Mouse (Mus musculus) C2C12 (cell line): ENCODE results near the gene Ubxn6. TPM values are rescaled to one million over a fixed set of nuclear protein-coding genes. Genes with fewer than 3 reads are reported as not detected.
"Not testable (repeated sequence)": the region's sequence is repeated elsewhere in the genome, so short reads cannot be mapped to it uniquely, and the experiment has no call there.

ENCODE experiments used
- H3K27me3 ChIP-seq: one replicate; pipeline ENCODE4 v1.6.1; 2011; ENCODE audit not compliant: control insufficient read depth, insufficient read depth, insufficient read length
- H3K36me3 ChIP-seq: one replicate; pipeline ENCODE4 v1.6.1; 2011; ENCODE audit not compliant: control insufficient read depth, insufficient read depth
- H3K4me3 ChIP-seq: one replicate; pipeline ENCODE4 v1.5.1; 2011; ENCODE audit warnings: mild to moderate bottlenecking, control low read depth; ENCODE audit not compliant: poor library complexity, insufficient read depth, severe bottlenecking
- H3K79me2 ChIP-seq: one replicate; pipeline ENCODE4 v1.6.1; 2011; ENCODE audit not compliant: control insufficient read depth, insufficient read depth
- H3K79me3 ChIP-seq: one replicate; pipeline ENCODE4 v1.6.1; 2011; ENCODE audit warnings: low read depth, control low read depth
- H3ac ChIP-seq: one replicate; pipeline ENCODE3; 2011; ENCODE audit warnings: low read depth; ENCODE audit not compliant: control insufficient read depth, insufficient read length
- CEBPB ChIP-seq: IDR thresholded peaks from one replicate; pipeline ENCODE4 v1.6.1; 2011; ENCODE audit warnings: low read depth, mild to moderate bottlenecking, control low read depth, moderate library complexity
- CTCF ChIP-seq: IDR thresholded peaks from one replicate; pipeline ENCODE4 v1.5.1; 2011; ENCODE audit not compliant: control insufficient read depth, insufficient read depth, insufficient read length
- FOSL1 ChIP-seq: IDR thresholded peaks from one replicate; pipeline ENCODE4 v1.8.0; 2011; ENCODE audit warnings: mild to moderate bottlenecking, low read length; ENCODE audit not compliant: poor library complexity, insufficient read depth, severe bottlenecking
- MAX ChIP-seq: IDR thresholded peaks from one replicate; pipeline ENCODE4 v1.6.1; 2011; ENCODE audit warnings: mild to moderate bottlenecking, control low read depth
- MYOD1 ChIP-seq: IDR thresholded peaks from one replicate; pipeline ENCODE4 v1.6.1; 2011; ENCODE audit warnings: low read depth; ENCODE audit not compliant: control insufficient read depth, insufficient read length
- MYOG ChIP-seq: IDR thresholded peaks from one replicate; pipeline ENCODE4 v1.6.1; 2011; ENCODE audit not compliant: control insufficient read depth, insufficient read length; ENCODE audit errors: extremely low read depth
- USF1 ChIP-seq: IDR thresholded peaks from one replicate; pipeline ENCODE4 v1.6.1; 2011; ENCODE audit warnings: low read depth, mild to moderate bottlenecking, control low read depth, moderate library complexity
- polyA plus RNA-seq: library from polyadenylated mRNA; unstranded; fragments of >200 nt; fragmentation: generic; extraction: Trizol; gene quantifications from one replicate; pipeline ENCODE4 v1.2.1, GENCODE M21; 2012; ENCODE audit warnings: missing spikeins

Ubxn6 gene
- polyA plus RNA-seq, 1 experiment = 40.4 TPM

DNA sequence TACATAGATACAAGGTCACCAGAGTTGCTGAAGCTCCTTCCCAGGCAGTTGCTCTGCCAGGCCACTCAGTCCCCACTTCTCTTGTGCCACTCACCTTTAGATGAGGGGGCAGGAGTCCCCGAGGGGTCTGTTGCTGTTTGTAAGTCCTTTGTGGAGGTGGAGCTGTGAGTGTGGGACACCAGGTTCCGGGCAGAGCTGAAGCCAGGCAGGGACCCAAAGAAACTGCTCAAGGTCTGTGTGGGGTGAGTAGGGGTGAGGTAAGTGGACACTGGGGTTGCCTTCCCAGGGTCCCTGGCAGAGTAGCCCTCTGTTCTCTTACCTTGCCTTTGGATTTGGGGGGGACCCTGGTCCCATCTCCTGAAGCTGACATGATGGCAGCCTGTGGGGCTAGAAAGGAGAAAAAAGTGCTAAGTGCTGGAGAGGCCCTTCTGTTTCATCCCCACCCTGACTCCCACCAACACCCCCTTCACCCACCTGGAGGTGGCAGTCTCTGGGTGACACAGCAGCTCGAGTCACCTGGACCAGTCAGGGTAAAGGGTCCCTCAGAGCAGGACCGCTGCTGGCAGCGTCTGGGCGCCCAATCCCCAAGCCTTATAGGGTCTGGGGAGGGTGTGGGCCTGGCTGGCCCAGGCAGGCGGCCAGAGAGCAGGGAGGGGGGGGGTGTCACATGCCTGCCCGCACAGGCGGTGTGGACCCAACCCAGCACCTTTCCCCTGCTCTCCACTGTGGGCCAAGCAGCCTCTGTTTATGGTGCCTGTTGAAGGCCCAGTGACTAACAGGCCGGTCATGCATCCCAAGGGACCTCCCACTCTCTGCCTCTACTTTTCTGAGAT lies 34.6 kb upstream of the Ubxn6 start, which contains the start of gene Plin4:
Gene Plin4, minus strand, starts transcription at position 585 of the 833 bp plus-strand sequence.
- TF ChIP-seq CEBPB (no peak), FOSL1 (peak; percentile 69)
- no peaks in the 10 kb centered on the region for H3K79me2 ChIP-seq
- H3K4me3 ChIP-seq = peak within 1 kb of the TSS; percentile 23
- H3K36me3 ChIP-seq = no peaks in the 10 kb centered on the region
- peak within 1 kb of the TSS; percentile 34 for H3ac ChIP-seq
- no peaks in the 10 kb centered on the region for H3K27me3 ChIP-seq
- no peaks in the 10 kb centered on the region for H3K79me3 ChIP-seq

DNA sequence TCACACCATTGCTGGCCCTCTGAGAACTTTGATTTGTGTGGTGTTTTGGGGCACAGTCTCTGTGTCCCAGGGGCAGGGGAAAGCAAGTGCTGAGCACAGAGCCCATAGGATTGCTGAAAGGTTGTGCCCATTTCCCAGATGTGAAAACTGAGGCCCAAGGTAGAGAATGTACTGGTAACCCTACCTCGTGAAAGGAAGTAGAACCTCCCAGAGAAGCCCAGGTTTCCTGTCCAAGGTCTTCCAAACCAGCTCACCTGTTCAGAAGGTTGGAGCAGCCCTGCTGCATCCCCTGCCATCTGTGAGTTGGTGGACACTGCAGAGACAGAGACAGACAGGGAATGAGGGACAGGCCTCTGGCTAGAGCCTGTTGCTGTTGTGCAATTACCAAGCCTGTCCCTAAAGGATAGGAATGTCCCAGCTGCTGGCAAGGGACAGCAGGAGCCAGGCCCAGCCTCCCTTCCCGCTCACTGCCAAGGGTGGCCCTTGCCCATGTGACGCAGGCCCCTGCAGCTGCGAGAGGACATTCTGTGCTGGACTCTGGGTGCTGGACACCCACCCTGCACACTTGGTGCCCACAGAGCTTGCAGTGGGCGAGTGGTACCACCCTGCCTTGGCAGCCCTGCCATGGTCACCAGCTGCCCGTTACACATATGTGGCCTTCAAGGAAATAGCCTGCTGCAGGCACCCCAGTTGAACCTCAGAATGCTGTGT lies 33.7 kb upstream of the Ubxn6 start:
- H3K36me3 ChIP-seq = no peaks in the 10 kb centered on the region
- no peaks in the 10 kb centered on the region for H3K79me2 ChIP-seq
- peak overlapping the region; percentile 32 for H3ac ChIP-seq
- TF ChIP-seq CEBPB (peak; percentile 56), USF1 (no peak), MYOD1 (no peak), MAX (no peak)
- H3K4me3 ChIP-seq = no peak overlapping the region
- H3K79me3 ChIP-seq = no peaks in the 10 kb centered on the region
- H3K27me3 ChIP-seq = no peaks in the 10 kb centered on the region

GRCm38 (mm10) chr17:56107736-56108135 lies 32.9 kb upstream of the Ubxn6 start:
- no peaks in the 10 kb centered on the region for H3K27me3 ChIP-seq
- TF ChIP-seq FOSL1 = no peak
- H3K79me2 ChIP-seq = no peaks in the 10 kb centered on the region
- H3K79me3 ChIP-seq = no peaks in the 10 kb centered on the region
- H3ac ChIP-seq = no peak overlapping the region
- H3K36me3 ChIP-seq = no peaks in the 10 kb centered on the region
- no peak overlapping the region for H3K4me3 ChIP-seq

DNA sequence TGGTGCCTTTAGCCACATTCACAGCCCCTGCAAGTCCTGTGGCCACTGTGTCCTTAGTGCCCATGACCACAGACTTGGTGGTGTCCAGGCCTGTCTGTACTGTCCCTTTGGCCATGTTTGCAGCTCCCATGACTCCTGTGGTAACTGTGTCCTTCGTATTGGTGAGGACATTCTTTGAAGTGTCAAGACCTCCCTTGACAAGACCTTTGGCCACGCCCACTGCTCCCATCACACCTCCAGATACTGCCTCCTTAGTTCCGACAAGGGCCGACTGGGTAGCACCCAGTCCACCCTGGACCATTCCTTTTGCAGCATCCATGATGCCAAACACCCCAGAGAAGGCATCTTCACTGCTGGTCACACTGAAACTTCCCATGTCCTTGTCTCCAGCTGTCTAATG lies 32.2 kb upstream of the Ubxn6 start:
- no peak overlapping the region for H3ac ChIP-seq
- H3K36me3 ChIP-seq = peaks cover 6% of the 10 kb centered on the region
- TF ChIP-seq USF1 (no peak), MYOG (no peak), CTCF (no peak), FOSL1 (no peak), MYOD1 (no peak)
- no peaks in the 10 kb centered on the region for H3K27me3 ChIP-seq
- H3K4me3 ChIP-seq = no peak overlapping the region
- no peaks in the 10 kb centered on the region for H3K79me2 ChIP-seq
- H3K79me3 ChIP-seq = no peaks in the 10 kb centered on the region

GRCm38 (mm10) chr17:56106436-56106835 lies 31.6 kb upstream of the Ubxn6 start:
- H3K27me3 ChIP-seq, H3K4me3 ChIP-seq, H3K79me2 ChIP-seq, H3ac ChIP-seq, H3K79me3 ChIP-seq: not testable (repeated sequence)
- peaks cover 12% of the 10 kb centered on the region for H3K36me3 ChIP-seq

DNA sequence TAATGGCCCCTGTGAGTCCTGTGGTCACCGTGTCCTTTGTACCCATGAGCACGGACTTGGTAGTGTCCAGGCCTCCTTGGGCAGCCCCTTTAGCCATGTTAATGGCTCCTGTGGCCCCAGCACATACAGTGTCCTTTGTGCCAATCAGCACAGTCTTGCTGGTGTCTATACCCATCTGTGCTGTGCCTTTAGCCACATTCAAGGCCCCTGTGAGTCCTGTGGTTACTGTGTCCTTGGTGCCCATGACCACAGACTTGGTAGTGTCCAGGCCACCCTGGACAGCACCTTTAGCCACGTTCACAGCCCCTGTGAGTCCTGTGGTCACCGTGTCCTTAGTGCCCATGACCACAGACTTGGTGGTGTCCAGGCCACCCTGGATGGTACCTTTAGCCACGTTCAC lies 30.0 kb upstream of the Ubxn6 start:
- not testable (repeated sequence) for H3K79me3 ChIP-seq, H3K4me3 ChIP-seq, H3ac ChIP-seq, H3K27me3 ChIP-seq, H3K79me2 ChIP-seq
- H3K36me3 ChIP-seq = peaks cover 25% of the 10 kb centered on the region
